Mouse (Mus musculus) liver (tissue): ENCODE measurements around the gene Zfp84.
"Not testable (repeated sequence)": the region's sequence is repeated elsewhere in the genome, so short reads cannot be mapped to it uniquely, and the experiment has no call there.

Experiments
- DNase-seq: peaks from one replicate; pipeline ENCODE4 v3.0.0-alpha.2; 2020; ENCODE audit warnings: mixed read lengths

Gene Zfp84

GRCm38 (mm10) chr7:29768090-29768900 is at the start of gene Zfp84:
Gene Zfp84, plus strand, starts transcription at chr7:29768552.
- DNase-seq, result peak; percentile 83

- DNase-seq, result peak; percentile 9
Measured at GRCm38 (mm10) chr7:29725461-29726142, 42.8 kb upstream of the Zfp84 start.

GRCm38 (mm10) chr7:29726860-29727259 is 41.5 kb upstream of the Zfp84 start, which contains the start of gene Catsperg2:
Gene Catsperg2, minus strand, starts transcription at chr7:29727032.
- not testable (repeated sequence) for DNase-seq

- DNase-seq, result no peak
Measured at GRCm38 (mm10) chr7:29728055-29728454, 40.3 kb upstream of the Zfp84 start.

GRCm38 (mm10) chr7:29742258-29742657 is 26.1 kb upstream of the Zfp84 start:
- DNase-seq, result no peak

GRCm38 (mm10) chr7:29760476-29760875 is 7.9 kb upstream of the Zfp84 start:
- DNase-seq, result no peak

- DNase-seq, result no peak
Measured at GRCm38 (mm10) chr7:29764702-29765101, 3.6 kb upstream of the Zfp84 start.

GRCm38 (mm10) chr7:29767058-29767686 is 1.2 kb upstream of the Zfp84 start:
- peak; percentile 77 for DNase-seq

- DNase-seq, result no peak
Measured at GRCm38 (mm10) chr7:29768980-29769379, 628 bp downstream of the Zfp84 start.

- no peak for DNase-seq
Measured at GRCm38 (mm10) chr7:29773503-29773902, 5.2 kb downstream of the Zfp84 start.

GRCm38 (mm10) chr7:29774371-29774770 is 6.0 kb downstream of the Zfp84 start:
- no peak for DNase-seq

- DNase-seq, result no peak
Measured at GRCm38 (mm10) chr7:29776568-29776967, 8.2 kb downstream of the Zfp84 start.

- no peak for DNase-seq
Measured at GRCm38 (mm10) chr7:29777372-29777771, 9.0 kb downstream of the Zfp84 start.

- peak; percentile 88 for DNase-seq
Measured at GRCm38 (mm10) chr7:29783871-29784551, 15.7 kb downstream of the Zfp84 start, which contains the start of gene Zfp30. Gene Zfp30, plus strand, starts transcription at chr7:29783998.

- DNase-seq, result no peak
Measured at GRCm38 (mm10) chr7:29785023-29785422, 16.7 kb downstream of the Zfp84 start.

- no peak for DNase-seq
Measured at GRCm38 (mm10) chr7:29785888-29786287, 17.5 kb downstream of the Zfp84 start.

GRCm38 (mm10) chr7:29792906-29793305 is 24.6 kb downstream of the Zfp84 start:
- DNase-seq, result no peak

GRCm38 (mm10) chr7:29807046-29807445 is 38.7 kb downstream of the Zfp84 start:
- no peak for DNase-seq

- DNase-seq, result no peak
Measured at GRCm38 (mm10) chr7:29812244-29812643, 43.9 kb downstream of the Zfp84 start.

- no peak for DNase-seq
Measured at GRCm38 (mm10) chr7:29814381-29814780, 46.0 kb downstream of the Zfp84 start.

- no peak for DNase-seq
Measured at GRCm38 (mm10) chr7:29815061-29815784, 46.9 kb downstream of the Zfp84 start.

- peak; percentile 89 for DNase-seq
Measured at GRCm38 (mm10) chr7:29815910-29816429, 47.6 kb downstream of the Zfp84 start, which contains the start of gene Zfp790. Gene Zfp790, plus strand, starts transcription at chr7:29816114.
